Mouse (Mus musculus) midbrain, embryonic 14.5 days (tissue): ENCODE data around the gene Pcdh15. TPM values are rescaled to one million over a fixed set of nuclear protein-coding genes. Genes with fewer than 3 reads are reported as not detected.

Source experiments
- ATAC-seq: fragments of 200-750 bp; cut with Nextera tagmentation; 2 replicates; pipeline ENCODE4 v1.8.0; 2017; ENCODE audit warnings: moderate number of reproducible peaks, moderate library complexity; ENCODE audit not compliant: low FRiP score, low TSS enrichment
- DNase-seq: peaks from one replicate; pipeline ENCODE4 v3.0.0-alpha.2; 2015
- H3K27ac ChIP-seq: fragments of 300-500 bp; sonication (generic); replicated peaks from 2 replicates; pipeline ENCODE4 v1.5.1; 2014; ENCODE audit warnings: mild to moderate bottlenecking, low read depth, low read length, moderate library complexity
- H3K27me3 ChIP-seq: fragments of 300-500 bp; sonication (generic); 2 replicates; pipeline ENCODE4 v1.6.1; 2014; ENCODE audit warnings: low read length, control low read depth, mixed read lengths; ENCODE audit not compliant: control insufficient read depth, insufficient read depth
- H3K36me3 ChIP-seq: fragments of 300-500 bp; sonication (generic); 2 replicates; pipeline ENCODE4 v1.6.1; 2014; ENCODE audit warnings: low read length, control low read depth; ENCODE audit not compliant: control insufficient read depth, insufficient read depth
- H3K4me1 ChIP-seq: fragments of 300-500 bp; sonication (generic); 2 replicates; pipeline ENCODE4 v1.6.1; 2014; ENCODE audit warnings: mild to moderate bottlenecking, antibody characterized with exemption, low read length, control low read depth; ENCODE audit not compliant: control insufficient read depth, insufficient read depth
- H3K4me2 ChIP-seq: fragments of 300-500 bp; sonication (generic); 2 replicates; pipeline ENCODE4 v1.6.1; 2014; ENCODE audit warnings: mild to moderate bottlenecking, low read length, moderate library complexity
- H3K4me3 ChIP-seq: fragments of 300-500 bp; sonication (generic); replicated peaks from 2 replicates; pipeline ENCODE4 v1.5.1; 2014; ENCODE audit warnings: low read depth, low read length
- H3K9ac ChIP-seq: fragments of 300-500 bp; sonication (generic); replicated peaks from 2 replicates; pipeline ENCODE4 v1.6.1; 2014; ENCODE audit warnings: mild to moderate bottlenecking, low read length, moderate library complexity
- H3K9me3 ChIP-seq: fragments of 300-500 bp; sonication (generic); 2 replicates; pipeline ENCODE4 v1.6.1; 2016; ENCODE audit warnings: low read length, control low read depth, mixed read lengths; ENCODE audit not compliant: control insufficient read depth
- WGBS: fragments of 180-500 bp; shearing (Covaris S2); extraction: QIAGEN DNeasy Blood & Tissue Kit; methylation state at CpG from one replicate; pipeline ENCODE4 v1.1.7; 2014; 5-methylcytosine and 5-hydroxymethylcytosine counted together
- polyA plus RNA-seq: library from polyadenylated mRNA; unstranded; fragments of >200 nt; fragmentation: Nextera tagmentation; extraction: Ambion mirVana; gene quantifications from 2 replicates; pipeline ENCODE4 v1.2.1, GENCODE M21; 2014

Pcdh15 gene
- polyA plus RNA-seq, 1 experiment from 2014 or later = 10.4 TPM

GRCm38 (mm10) chr10:74642125-74642524, 1543.0 kb downstream of the Pcdh15 start:
- H3K4me1 ChIP-seq = no peaks in the 10 kb centered on the region
- no peaks in the 10 kb centered on the region for H3K9me3 ChIP-seq
- no peaks in the 10 kb centered on the region for H3K36me3 ChIP-seq
- DNase-seq (no peak), ATAC-seq (no peak)
- H3K4me3 ChIP-seq = no peak overlapping the region
- H3K27ac ChIP-seq = no peak overlapping the region
- H3K4me2 ChIP-seq = no peak overlapping the region
- no peak overlapping the region for H3K9ac ChIP-seq
- H3K27me3 ChIP-seq = no peaks in the 10 kb centered on the region
- 70% methylated on average over 6 of the region's 6 CpGs for WGBS

GRCm38 (mm10) chr10:74663171-74663570, 1564.0 kb downstream of the Pcdh15 start:
- no peaks in the 10 kb centered on the region for H3K36me3 ChIP-seq
- H3K27me3 ChIP-seq = no peaks in the 10 kb centered on the region
- no peaks in the 10 kb centered on the region for H3K4me1 ChIP-seq
- no peak overlapping the region for H3K27ac ChIP-seq
- DNase-seq = no peak
- H3K9me3 ChIP-seq = no peaks in the 10 kb centered on the region
- no peak overlapping the region for H3K4me2 ChIP-seq
- 88% methylated on average over 1 of the region's 1 CpGs for WGBS
- no peak overlapping the region for H3K4me3 ChIP-seq
- ATAC-seq = no peak
- no peak overlapping the region for H3K9ac ChIP-seq

- 84% methylated on average over 4 of the region's 4 CpGs for WGBS
- no peak overlapping the region for H3K4me2 ChIP-seq
- no peak for DNase-seq
These were observed 1580.9 kb downstream of the Pcdh15 start for GRCm38 (mm10) chr10:74680016-74680491.

GRCm38 (mm10) chr10:74680559-74680958, 1581.4 kb downstream of the Pcdh15 start:
- no peak for ATAC-seq
- no peaks in the 10 kb centered on the region for H3K36me3 ChIP-seq
- no peak overlapping the region for H3K4me3 ChIP-seq
- no peak for DNase-seq
- no peak overlapping the region for H3K4me2 ChIP-seq
- no peaks in the 10 kb centered on the region for H3K9me3 ChIP-seq
- 64% methylated on average over 1 of the region's 1 CpGs for WGBS
- H3K9ac ChIP-seq = no peak overlapping the region
- no peak overlapping the region for H3K27ac ChIP-seq
- H3K27me3 ChIP-seq = no peaks in the 10 kb centered on the region
- no peaks in the 10 kb centered on the region for H3K4me1 ChIP-seq

More at GRCm38 (mm10) chr10:74680016-74680491, 1580.9 kb downstream of the Pcdh15 start:
- H3K27me3 ChIP-seq = no peaks in the 10 kb centered on the region
- H3K27ac ChIP-seq = no peak overlapping the region
- H3K4me1 ChIP-seq = no peaks in the 10 kb centered on the region
- no peaks in the 10 kb centered on the region for H3K36me3 ChIP-seq
- no peaks in the 10 kb centered on the region for H3K9me3 ChIP-seq
- no peak overlapping the region for H3K9ac ChIP-seq
- H3K4me3 ChIP-seq = no peak overlapping the region
- no peak for ATAC-seq
